Mouse (Mus musculus): ENCODE results near the gene 3110021N24Rik. TPM values are rescaled to one million over a fixed set of nuclear protein-coding genes. Genes with fewer than 3 reads are reported as not detected.

The 3110021N24Rik gene
- polyA plus RNA-seq, 2 experiments from 2014 or later = not detected

DNA sequence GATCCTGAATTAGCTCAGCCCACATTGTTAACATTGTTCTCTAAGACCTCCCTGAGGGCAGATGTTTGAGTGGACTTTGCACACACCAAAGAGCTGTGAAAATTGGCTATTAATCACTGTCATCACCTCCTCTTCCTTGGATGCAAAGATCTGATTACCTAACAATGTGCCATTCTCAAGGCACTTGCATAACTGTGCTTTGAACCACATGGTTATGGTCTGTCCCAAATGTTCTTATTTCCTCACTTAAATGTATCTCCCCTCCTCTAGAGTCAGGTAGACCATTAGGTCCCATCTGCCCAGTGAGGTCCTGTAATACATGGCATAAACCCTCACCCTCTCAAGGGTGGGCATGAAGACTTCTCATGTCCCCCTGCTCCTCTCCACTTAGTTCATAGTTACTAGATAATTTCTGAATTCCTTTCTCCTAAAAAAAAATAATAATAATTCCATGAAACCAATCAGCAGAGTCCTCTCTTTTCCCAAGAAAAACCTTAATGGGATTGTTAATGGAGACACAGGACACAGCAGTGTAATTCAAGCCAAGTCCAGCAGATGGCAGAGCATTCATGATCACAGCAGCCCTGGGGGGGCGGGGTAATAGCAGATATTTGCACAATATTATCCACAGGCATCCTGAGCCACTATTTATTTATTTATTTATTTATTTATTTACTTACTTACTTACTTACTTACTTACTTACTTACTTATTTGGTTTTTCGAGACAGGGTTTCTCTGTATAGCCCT is 78.8 kb downstream of the 3110021N24Rik start:
- ATAC-seq = peak; percentile 68

- no peak for ATAC-seq
Measured at GRCm38 (mm10) chr4:108803535-108803934, 84.1 kb downstream of the 3110021N24Rik start.

DNA sequence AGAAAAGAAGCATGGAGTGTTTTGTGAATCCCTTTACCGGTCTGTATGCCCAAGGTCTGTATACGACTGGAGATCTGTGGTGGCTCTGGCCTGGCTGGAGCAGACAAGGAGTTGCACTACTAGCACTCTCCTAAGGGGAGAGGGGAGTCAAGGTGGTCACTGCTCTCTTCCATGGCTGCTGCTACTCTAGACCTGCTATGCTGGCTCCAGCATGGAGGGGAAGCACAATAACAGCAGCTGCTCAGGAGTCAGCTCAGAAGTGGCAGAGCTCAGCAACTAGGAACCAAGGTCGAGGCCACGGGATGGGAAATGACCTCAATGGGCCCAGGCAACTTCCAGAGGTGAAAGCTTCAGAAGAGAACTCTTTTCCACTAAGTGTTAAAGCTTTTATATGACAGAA is 91.7 kb downstream of the 3110021N24Rik start:
- no peak for ATAC-seq

DNA sequence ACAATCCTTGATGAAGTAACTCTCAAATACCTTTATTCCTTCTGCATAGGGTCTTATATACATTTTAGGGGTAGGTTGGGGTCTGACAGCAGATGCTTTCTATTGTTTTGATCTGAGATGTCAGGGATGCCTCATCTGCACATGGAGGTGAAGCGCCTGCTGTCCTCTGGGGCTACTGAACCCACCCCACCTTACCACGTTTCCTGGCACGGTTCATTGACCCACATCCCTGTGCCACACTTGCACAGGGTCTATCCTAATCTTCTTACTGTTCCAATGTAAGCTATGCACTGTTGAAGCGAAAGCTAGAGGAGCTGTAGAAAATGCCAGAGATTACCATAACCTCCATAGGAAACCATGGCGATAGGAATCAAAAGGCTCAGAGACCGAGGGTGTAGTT is 92.1 kb downstream of the 3110021N24Rik start:
- ATAC-seq = no peak

- no peak for ATAC-seq
Measured at GRCm38 (mm10) chr4:108825677-108826076, 106.2 kb downstream of the 3110021N24Rik start.

GRCm38 (mm10) chr4:108826096-108826495 is 106.6 kb downstream of the 3110021N24Rik start:
- ATAC-seq = no peak

DNA sequence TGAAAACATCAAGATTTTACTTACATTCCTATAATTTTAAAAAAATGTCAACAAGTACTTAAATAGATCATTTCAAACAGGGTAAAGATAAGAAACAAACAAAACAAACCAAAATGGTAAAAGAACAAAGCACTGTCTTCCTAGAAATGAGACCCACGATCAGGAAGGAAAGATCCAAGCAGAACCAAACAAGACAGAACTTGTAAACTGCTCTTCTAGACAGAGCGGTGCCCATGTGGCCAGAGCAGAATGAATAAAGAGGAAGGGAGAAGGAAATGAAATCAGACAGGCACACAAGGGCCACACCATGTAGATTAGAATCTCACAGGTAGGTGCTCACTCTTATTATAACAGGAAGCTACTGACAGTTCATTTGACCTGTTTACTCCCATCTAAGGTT is 107.2 kb downstream of the 3110021N24Rik start:
- ATAC-seq = no peak

GRCm38 (mm10) chr4:108830698-108831097 is 111.2 kb downstream of the 3110021N24Rik start:
- ATAC-seq = no peak

Other genes starting within 250 kb of the 3110021N24Rik start
- 10 to 100 TPM; 52.3 to 71.5 TPM for gene Prpf38a, start 140.3 kb upstream of the 3110021N24Rik start, polyA plus RNA-seq (2017; shearing (Covaris generic))
- gene Orc1, start 140.2 kb upstream of the 3110021N24Rik start, polyA plus RNA-seq (2017; shearing (Covaris generic)) = 1 to 10 TPM; 3.0 to 3.7 TPM
- gene Cc2d1b, start 99.7 kb upstream of the 3110021N24Rik start, polyA plus RNA-seq (2017; shearing (Covaris generic)) = 10 to 100 TPM; 23.4 to 34.7 TPM
- gene Zfyve9, start 61.1 kb downstream of the 3110021N24Rik start, polyA plus RNA-seq (2017; shearing (Covaris generic)) = under 1 TPM; 0.42 to 0.69 TPM
- gene Btf3l4, start 114.0 kb downstream of the 3110021N24Rik start, polyA plus RNA-seq (2017; shearing (Covaris generic)) = 10 to 100 TPM; 72.3 to 73.4 TPM
- 10 to 100 TPM; 58.5 to 69.9 TPM for gene Txndc12, start 115.0 kb downstream of the 3110021N24Rik start, polyA plus RNA-seq (2017; shearing (Covaris generic))
- gene Kti12, start 128.1 kb downstream of the 3110021N24Rik start, polyA plus RNA-seq (2017; shearing (Covaris generic)) = 10 to 100 TPM; 12.7 to 13.4 TPM
- gene A730015C16Rik, start 129.0 kb downstream of the 3110021N24Rik start, polyA plus RNA-seq (2017; shearing (Covaris generic)) = under 1 TPM in 1 of 2 experiments, not detected in 1; 0.29 TPM
- not detected for gene Rab3b, start 159.4 kb downstream of the 3110021N24Rik start, polyA plus RNA-seq (2017; shearing (Covaris generic))